Mouse (Mus musculus) forelimb bud, embryonic 11.5 days (tissue): ENCODE results near the gene Podn.
A peak's percentile ranks its signal among the peaks of the same experiment; 100 is the strongest.
"Not testable (repeated sequence)": the region's sequence is repeated elsewhere in the genome, so short reads cannot be mapped to it uniquely, and the experiment has no call there.

Experiments
- DNase-seq: peaks from one replicate; pipeline ENCODE4 v3.0.0-alpha.2; 2012; ENCODE audit warnings: low read depth, low spot score

Gene Podn

GRCm38 (mm10) chr4:108079191-108079590, 17.1 kb downstream of the Podn start:
- DNase-seq = not testable (repeated sequence)

GRCm38 (mm10) chr4:108077224-108077955, 18.9 kb downstream of the Podn start:
- no peak for DNase-seq

GRCm38 (mm10) chr4:108074204-108074823, 21.9 kb downstream of the Podn start:
- no peak for DNase-seq

GRCm38 (mm10) chr4:108072086-108072485, 24.2 kb downstream of the Podn start:
- DNase-seq = no peak

GRCm38 (mm10) chr4:108071235-108071901, 24.9 kb downstream of the Podn start:
- peak; percentile 91 for DNase-seq

- DNase-seq = no peak
Observed at GRCm38 (mm10) chr4:108070723-108071122, 25.5 kb downstream of the Podn start.

GRCm38 (mm10) chr4:108070286-108070685, 26.0 kb downstream of the Podn start:
- no peak for DNase-seq

GRCm38 (mm10) chr4:108068081-108068480, 28.2 kb downstream of the Podn start:
- no peak for DNase-seq

GRCm38 (mm10) chr4:108067261-108067660, 29.0 kb downstream of the Podn start:
- DNase-seq = no peak

GRCm38 (mm10) chr4:108066569-108066968, 29.7 kb downstream of the Podn start:
- no peak for DNase-seq

GRCm38 (mm10) chr4:108065176-108065844, 30.9 kb downstream of the Podn start:
- DNase-seq = no peak

- no peak for DNase-seq
Observed at GRCm38 (mm10) chr4:108063616-108064015, 32.6 kb downstream of the Podn start.

GRCm38 (mm10) chr4:108062524-108062923, 33.7 kb downstream of the Podn start:
- DNase-seq = no peak

- no peak for DNase-seq
Observed at GRCm38 (mm10) chr4:108060774-108061173, 35.5 kb downstream of the Podn start.

GRCm38 (mm10) chr4:108059601-108060379, 36.5 kb downstream of the Podn start:
- no peak for DNase-seq

GRCm38 (mm10) chr4:108058166-108058565, 38.1 kb downstream of the Podn start:
- DNase-seq = no peak

- DNase-seq = no peak
Observed at GRCm38 (mm10) chr4:108057247-108057646, 39.0 kb downstream of the Podn start.

- no peak for DNase-seq
Observed at GRCm38 (mm10) chr4:108055873-108056272, 40.4 kb downstream of the Podn start.

- no peak for DNase-seq
Observed at GRCm38 (mm10) chr4:108052673-108053072, 43.6 kb downstream of the Podn start.

- no peak for DNase-seq
Observed at GRCm38 (mm10) chr4:108051687-108052274, 44.5 kb downstream of the Podn start.

- DNase-seq = no peak
Observed at GRCm38 (mm10) chr4:108046136-108046535, 50.1 kb downstream of the Podn start.
